Mouse (Mus musculus) lung, embryonic 15.5 days (tissue): ENCODE results near the gene Fam129c. TPM values are rescaled to one million over a fixed set of nuclear protein-coding genes. Genes with fewer than 3 reads are reported as not detected.

Experiments used
- ATAC-seq: fragments of 200-750 bp; cut with Nextera tagmentation; 2 replicates; pipeline ENCODE4 v1.8.0; 2017; ENCODE audit warnings: moderate number of reproducible peaks, borderline replicate concordance; ENCODE audit not compliant: low FRiP score, low TSS enrichment; ENCODE audit errors: extremely low read depth
- H3K27ac ChIP-seq: fragments of 300-500 bp; sonication (generic); 2 replicates; pipeline ENCODE4 v1.5.1; 2015; ENCODE audit warnings: moderate library complexity, mild to moderate bottlenecking, inconsistent platforms
- H3K27me3 ChIP-seq: fragments of 300-500 bp; sonication (generic); 2 replicates; pipeline ENCODE4 v1.6.1; 2015; ENCODE audit warnings: inconsistent platforms
- H3K36me3 ChIP-seq: fragments of 300-500 bp; sonication (generic); 2 replicates; pipeline ENCODE4 v1.6.1; 2015; ENCODE audit warnings: inconsistent platforms
- H3K4me1 ChIP-seq: fragments of 300-500 bp; sonication (generic); 2 replicates; pipeline ENCODE4 v1.6.1; 2015; ENCODE audit warnings: inconsistent platforms
- H3K4me2 ChIP-seq: fragments of 300-500 bp; sonication (generic); 2 replicates; pipeline ENCODE4 v1.6.1; 2015; ENCODE audit warnings: inconsistent platforms, mild to moderate bottlenecking, moderate library complexity
- H3K4me3 ChIP-seq: fragments of 300-500 bp; sonication (generic); 2 replicates; pipeline ENCODE4 v1.5.1; 2015; ENCODE audit warnings: mild to moderate bottlenecking, inconsistent platforms
- H3K9ac ChIP-seq: fragments of 300-500 bp; sonication (generic); 2 replicates; pipeline ENCODE4 v1.6.1; 2015; ENCODE audit warnings: inconsistent platforms
- H3K9me3 ChIP-seq: fragments of 300-500 bp; sonication (generic); 2 replicates; pipeline ENCODE4 v1.6.1; 2016; ENCODE audit warnings: inconsistent platforms
- WGBS: fragments of 180-500 bp; shearing (Covaris S2); methylation state at CpG from one replicate; pipeline ENCODE4 v1.1.7; 2015; 5-methylcytosine and 5-hydroxymethylcytosine counted together
- polyA plus RNA-seq: library from polyadenylated mRNA; unstranded; fragments of >200 nt; fragmentation: Nextera tagmentation; extraction: Ambion mirVana; gene quantifications from 2 replicates; pipeline ENCODE4 v1.2.1, GENCODE M21; 2015

Fam129c gene
- polyA plus RNA-seq, 1 experiment from 2014 or later = 3.1 TPM

DNA sequence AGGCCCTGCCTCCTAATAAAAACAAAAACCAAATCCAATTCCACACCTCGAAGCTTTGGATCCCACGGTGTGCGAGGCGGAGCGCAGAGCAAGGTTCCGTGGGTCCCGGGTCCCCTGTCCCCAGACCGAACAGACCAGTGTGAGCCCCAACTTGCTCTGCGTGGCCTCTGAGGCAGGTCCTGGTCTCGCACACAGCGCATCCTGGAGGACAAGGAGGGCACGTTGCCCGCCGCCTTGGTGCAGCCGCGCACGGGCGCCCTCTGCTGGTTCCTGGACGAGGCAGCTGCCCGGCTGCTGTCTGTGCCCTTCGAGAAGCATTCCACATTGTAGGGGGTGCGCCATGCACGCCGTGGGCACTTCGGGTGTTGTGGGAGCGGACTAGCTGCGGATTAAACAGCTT lies 1.6 kb upstream of the Fam129c start:
- Histone ChIP-seq H3K9me3 (no peaks in the 10 kb centered on the region), H3K27ac (no peak overlapping the region), H3K4me1 (peaks cover 28% of the 10 kb centered on the region), H3K4me3 (no peak overlapping the region), H3K4me2 (no peak overlapping the region), H3K27me3 (no peaks in the 10 kb centered on the region), H3K9ac (no peak overlapping the region), H3K36me3 (no peaks in the 10 kb centered on the region; the same call in 1 of the 2 replicates)
- 6% methylated on average over 27 of the region's 27 CpGs for WGBS
- ATAC-seq = no peak

DNA sequence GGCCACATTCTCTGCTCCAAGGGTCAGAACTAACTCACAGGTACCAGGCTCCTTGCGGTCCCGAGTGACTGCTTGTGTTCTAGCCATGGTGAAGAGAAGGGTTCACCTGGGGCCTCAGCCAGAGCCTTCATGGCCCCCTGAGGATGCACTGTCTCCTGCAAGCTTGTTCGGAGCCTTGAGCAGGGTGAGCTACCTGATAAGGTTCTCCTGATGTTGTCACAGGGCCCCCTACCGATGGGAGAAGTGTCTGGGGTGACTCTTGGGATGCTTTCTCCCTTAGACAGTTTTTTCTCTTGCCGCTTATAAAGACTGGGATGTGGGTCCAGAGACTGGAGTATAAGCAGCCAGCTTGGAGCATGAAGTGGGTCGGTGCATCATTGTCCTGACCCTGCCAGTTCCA lies 1.1 kb upstream of the Fam129c start:
- Histone ChIP-seq H3K36me3 (no peaks in the 10 kb centered on the region; the same call in 1 of the 2 replicates), H3K4me1 (peaks cover 22% of the 10 kb centered on the region), H3K27ac (no peak overlapping the region), H3K4me2 (no peak overlapping the region), H3K9me3 (no peaks in the 10 kb centered on the region), H3K4me3 (no peak overlapping the region), H3K9ac (no peak overlapping the region), H3K27me3 (peaks cover 2% of the 10 kb centered on the region; the same call in 1 of the 2 replicates)
- ATAC-seq = no peak
- WGBS = 52% methylated on average over 6 of the region's 6 CpGs

DNA sequence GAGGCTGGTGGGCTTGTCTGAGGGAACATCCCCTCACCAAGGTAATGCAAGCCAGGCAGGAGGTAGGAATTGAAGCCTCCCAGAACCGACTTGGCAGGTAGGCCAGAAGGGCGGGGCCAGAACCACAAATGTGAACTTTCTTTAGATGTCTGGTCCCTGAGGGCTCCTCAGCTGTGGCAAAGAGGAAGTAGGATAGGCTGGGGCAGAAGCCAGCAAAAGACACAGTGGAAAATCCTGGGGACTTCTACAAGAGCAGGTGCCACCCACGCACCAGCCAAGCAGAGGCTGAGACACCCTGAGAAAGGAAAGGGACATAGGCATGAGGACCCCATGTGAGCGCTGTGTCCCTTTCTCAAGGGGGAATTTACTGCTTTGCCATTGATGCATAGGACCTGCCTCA lies 650 bp upstream of the Fam129c start:
- no peak overlapping the region for H3K4me3 ChIP-seq
- H3K4me2 ChIP-seq = no peak overlapping the region
- peaks cover 6% of the 10 kb centered on the region for H3K27me3 ChIP-seq
- WGBS = 83% methylated on average over 4 of the region's 4 CpGs
- no peak for ATAC-seq
- H3K36me3 ChIP-seq = no peaks in the 10 kb centered on the region; the same call in 1 of the 2 replicates
- H3K4me1 ChIP-seq = peaks cover 22% of the 10 kb centered on the region
- no peak overlapping the region for H3K27ac ChIP-seq
- H3K9ac ChIP-seq = no peak overlapping the region
- no peaks in the 10 kb centered on the region for H3K9me3 ChIP-seq

DNA sequence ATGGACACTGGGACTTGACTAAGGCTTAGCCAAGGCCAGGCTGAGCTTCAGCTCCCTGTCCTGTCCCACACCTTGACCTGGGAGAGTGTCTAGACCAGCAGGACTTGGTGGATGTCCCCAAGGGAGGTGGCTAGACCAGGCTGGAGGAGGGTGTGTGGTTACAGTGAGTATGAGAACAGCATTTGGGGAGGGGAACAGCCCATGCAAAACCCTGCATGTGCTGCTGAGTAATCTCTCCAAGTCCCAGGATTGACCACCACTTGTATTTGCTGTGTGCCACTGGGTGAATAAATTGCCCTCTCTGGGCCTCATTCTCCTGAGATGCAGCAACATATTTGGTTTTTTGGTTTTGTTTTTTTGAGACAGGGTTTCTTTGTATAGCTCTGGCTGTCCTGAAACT lies 927 bp downstream of the Fam129c start:
- H3K4me2 ChIP-seq = no peak overlapping the region
- H3K27ac ChIP-seq = no peak overlapping the region
- H3K9ac ChIP-seq = no peak overlapping the region
- ATAC-seq = no peak
- peaks cover 28% of the 10 kb centered on the region for H3K4me1 ChIP-seq
- H3K27me3 ChIP-seq = peaks cover 17% of the 10 kb centered on the region
- H3K4me3 ChIP-seq = no peak overlapping the region
- no peaks in the 10 kb centered on the region for H3K9me3 ChIP-seq
- no peaks in the 10 kb centered on the region; the same call in 1 of the 2 replicates for H3K36me3 ChIP-seq

DNA sequence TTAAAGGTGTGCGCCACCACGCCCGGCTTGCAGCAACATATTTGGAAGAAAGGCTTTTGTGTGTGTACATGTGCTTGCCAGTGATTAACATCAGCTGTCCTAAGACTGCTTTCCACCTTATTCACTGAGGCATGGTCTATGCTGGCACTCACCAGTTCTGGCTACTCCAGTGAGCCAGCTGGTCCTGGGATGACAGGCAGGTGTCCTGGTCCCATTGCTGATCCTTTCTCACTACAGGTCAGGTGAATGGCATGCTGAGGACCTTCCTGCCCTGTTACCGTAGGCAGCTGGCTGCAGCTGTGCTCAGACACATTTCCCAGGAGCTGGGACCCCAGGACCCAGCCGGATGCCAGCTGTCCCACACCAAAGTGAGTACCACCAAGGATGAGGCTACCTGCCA lies 1.4 kb downstream of the Fam129c start:
- no peaks in the 10 kb centered on the region; the same call in 1 of the 2 replicates for H3K36me3 ChIP-seq
- H3K4me3 ChIP-seq = no peak overlapping the region
- no peak overlapping the region for H3K4me2 ChIP-seq
- WGBS = 87% methylated on average over 5 of the region's 5 CpGs
- no peak for ATAC-seq
- H3K4me1 ChIP-seq = peaks cover 27% of the 10 kb centered on the region
- H3K27ac ChIP-seq = no peak overlapping the region
- no peak overlapping the region for H3K9ac ChIP-seq
- H3K27me3 ChIP-seq = peaks cover 17% of the 10 kb centered on the region
- H3K9me3 ChIP-seq = no peaks in the 10 kb centered on the region

DNA sequence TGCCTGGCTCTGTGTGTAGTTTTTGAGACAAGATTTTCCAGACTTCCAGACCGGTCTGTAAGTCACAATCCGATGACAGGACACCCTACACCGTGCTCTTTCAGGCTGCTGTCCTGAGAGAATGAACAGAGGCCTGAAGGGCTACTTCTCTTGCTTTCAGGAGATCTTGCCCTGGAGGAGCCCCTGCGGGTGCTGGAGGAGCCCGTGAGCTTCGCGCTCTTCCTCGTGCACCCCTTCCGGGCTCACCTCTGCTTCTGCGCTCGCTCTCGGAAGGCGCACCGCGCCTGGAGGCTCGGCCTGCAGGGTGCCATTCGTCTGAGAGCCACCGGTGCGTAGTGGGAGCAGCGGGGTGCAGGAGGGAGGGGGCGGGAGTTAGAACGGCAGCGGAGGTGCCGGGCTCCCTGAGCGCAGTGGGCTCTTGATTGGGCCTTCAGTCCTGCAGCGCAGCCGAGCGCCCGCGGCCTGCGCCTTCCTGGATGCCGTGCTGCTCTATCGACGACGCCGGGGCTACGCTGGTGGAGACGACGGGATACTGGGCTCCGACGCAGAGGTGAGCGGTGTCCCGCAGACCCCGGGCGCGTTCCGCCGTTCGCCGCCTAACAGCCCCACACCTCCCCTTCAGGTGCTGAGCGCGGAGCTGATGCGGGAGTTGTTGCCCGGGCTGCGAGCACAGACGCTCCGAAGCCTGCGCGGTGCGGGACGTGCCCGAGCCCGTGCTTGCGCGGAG lies 4.7 kb downstream of the Fam129c start:
- Histone ChIP-seq H3K4me1 (peaks cover 16% of the 10 kb centered on the region), H3K4me3 (peak overlapping the region; percentile 37), H3K36me3 (no peaks in the 10 kb centered on the region), H3K9ac (no peak overlapping the region), H3K9me3 (no peaks in the 10 kb centered on the region), H3K27ac (no peak overlapping the region), H3K4me2 (peak overlapping the region; percentile 79), H3K27me3 (peaks cover 17% of the 10 kb centered on the region)
- WGBS = 3% methylated on average over 64 of the region's 65 CpGs
- peak; percentile 6; the same call in 1 of the 2 replicates for ATAC-seq

DNA sequence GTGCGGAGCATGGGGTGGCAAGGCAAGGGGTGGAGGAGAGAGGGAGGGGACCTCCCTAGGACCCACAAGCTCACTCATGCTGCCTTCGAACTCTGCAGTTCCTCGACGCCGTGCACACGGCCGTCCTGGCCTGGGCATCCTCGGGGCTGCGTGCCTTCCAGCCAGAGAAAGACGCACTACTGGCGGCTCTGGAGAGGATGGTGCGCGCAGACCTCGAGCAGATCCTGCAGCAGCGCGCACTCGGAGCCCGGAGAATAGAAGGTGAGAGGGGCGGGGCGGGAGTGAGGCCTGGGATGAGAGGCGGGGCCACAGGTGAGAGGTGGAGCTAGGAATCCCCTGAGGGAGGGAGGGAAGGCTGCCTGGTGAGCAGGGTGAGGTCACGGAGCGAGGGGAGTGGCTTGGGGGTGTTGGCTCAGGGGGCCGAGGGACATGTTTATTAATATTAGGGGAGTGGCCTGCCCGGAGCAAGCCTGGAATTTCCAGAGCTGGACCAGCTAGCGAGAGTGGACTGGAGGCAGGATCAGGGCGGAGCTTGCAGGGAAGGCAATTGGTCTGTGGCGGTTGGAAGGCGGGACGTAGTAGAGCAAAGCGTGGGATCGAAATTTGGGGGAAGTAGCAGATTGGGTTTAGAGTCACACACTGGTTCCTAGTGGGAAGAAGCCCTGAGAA lies 5.4 kb downstream of the Fam129c start:
- peak overlapping the region; percentile 79 for H3K4me2 ChIP-seq
- WGBS = 1% methylated on average over 32 of the region's 32 CpGs
- peaks cover 17% of the 10 kb centered on the region for H3K27me3 ChIP-seq
- peaks cover 16% of the 10 kb centered on the region for H3K4me1 ChIP-seq
- peak overlapping the region; percentile 37 for H3K4me3 ChIP-seq
- ATAC-seq = peak; percentile 87
- no peaks in the 10 kb centered on the region for H3K9me3 ChIP-seq
- H3K27ac ChIP-seq = no peak overlapping the region
- H3K9ac ChIP-seq = 0 out of 2 replicates have a peak overlapping the region, but pooled peaks have one; percentile 17
- H3K36me3 ChIP-seq = no peaks in the 10 kb centered on the region

DNA sequence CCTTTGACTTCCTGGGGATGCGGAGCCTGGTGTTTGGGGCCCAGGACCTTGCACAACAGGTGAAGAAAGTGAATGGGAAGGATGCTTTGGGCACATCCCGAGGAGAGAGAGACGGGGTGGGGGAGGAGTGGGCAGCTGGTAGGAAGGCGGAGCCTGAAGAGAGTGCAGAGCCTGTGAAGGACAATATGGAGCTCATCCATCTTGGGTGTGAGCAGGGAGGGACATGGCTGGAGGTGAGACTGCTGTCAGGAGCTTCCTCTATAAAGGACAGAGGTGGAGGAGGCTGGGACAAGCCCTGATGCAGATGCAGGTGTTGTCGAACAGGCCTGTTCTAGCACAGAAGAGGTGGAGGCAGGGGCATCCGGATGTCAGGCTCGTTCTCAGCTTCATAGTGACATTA lies 6.6 kb downstream of the Fam129c start:
- peaks cover 16% of the 10 kb centered on the region for H3K4me1 ChIP-seq
- no peaks in the 10 kb centered on the region for H3K9me3 ChIP-seq
- no peak overlapping the region for H3K27ac ChIP-seq
- ATAC-seq = no peak
- no peak overlapping the region for H3K9ac ChIP-seq
- H3K36me3 ChIP-seq = no peaks in the 10 kb centered on the region
- H3K27me3 ChIP-seq = peaks cover 17% of the 10 kb centered on the region
- H3K4me3 ChIP-seq = no peak overlapping the region
- 52% methylated on average over 7 of the region's 7 CpGs for WGBS
- no peak overlapping the region for H3K4me2 ChIP-seq

DNA sequence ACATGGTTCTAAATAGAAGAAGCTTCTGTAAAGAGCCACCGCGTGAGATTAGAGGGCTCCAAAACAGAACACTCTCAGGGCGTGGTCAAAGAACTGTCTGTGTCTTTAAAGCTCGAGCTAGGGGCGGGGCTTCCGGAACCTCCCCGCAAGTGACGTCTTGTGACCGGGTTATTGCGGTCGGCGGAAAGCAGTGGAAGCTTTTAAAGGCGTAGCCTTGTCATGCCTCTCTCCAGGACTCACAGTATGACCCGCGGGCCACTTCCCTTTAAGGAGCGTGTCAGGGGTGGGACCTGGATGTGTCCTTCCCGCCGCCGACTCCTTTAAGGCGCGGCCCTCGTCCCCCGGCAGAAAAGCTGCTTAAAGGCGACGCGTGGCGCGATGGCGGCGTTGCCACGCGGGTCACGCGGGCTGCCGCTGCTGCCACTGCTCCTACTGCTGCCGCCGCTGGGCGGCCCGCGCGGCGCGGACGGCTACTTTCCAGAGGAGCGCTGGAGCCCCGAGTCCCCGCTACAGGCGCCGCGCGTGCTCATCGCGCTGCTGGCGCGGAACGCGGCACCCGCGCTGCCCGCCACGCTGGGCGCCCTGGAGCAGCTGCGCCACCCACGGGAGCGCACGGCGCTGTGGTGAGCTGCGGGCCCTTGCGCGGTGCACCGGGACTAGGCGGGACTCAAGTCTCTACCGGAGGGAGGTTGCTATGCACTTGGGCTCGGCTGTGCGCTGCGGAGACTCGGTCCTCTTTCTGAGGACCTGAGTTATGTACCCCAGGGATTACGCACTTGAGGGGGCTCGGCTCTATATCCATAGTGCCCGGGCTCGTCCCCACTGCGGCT lies 13.6 kb downstream of the Fam129c start, which contains the start of gene Colgalt1:
Gene Colgalt1 (plus strand): TSS at position 177 of the 830 bp plus-strand sequence.
- Histone ChIP-seq H3K27me3 (no peaks in the 10 kb centered on the region), H3K9me3 (no peaks in the 10 kb centered on the region), H3K36me3 (peaks cover 14% of the 10 kb centered on the region), H3K27ac (peak within 1 kb of the TSS; percentile 86), H3K4me2 (peak within 1 kb of the TSS; percentile 78), H3K9ac (peak within 1 kb of the TSS; percentile 63), H3K4me3 (peak within 1 kb of the TSS; percentile 61), H3K4me1 (peaks cover 21% of the 10 kb centered on the region)
- peak; percentile 99 for ATAC-seq
- WGBS = under 1% methylated on average over 69 of the region's 82 CpGs

DNA sequence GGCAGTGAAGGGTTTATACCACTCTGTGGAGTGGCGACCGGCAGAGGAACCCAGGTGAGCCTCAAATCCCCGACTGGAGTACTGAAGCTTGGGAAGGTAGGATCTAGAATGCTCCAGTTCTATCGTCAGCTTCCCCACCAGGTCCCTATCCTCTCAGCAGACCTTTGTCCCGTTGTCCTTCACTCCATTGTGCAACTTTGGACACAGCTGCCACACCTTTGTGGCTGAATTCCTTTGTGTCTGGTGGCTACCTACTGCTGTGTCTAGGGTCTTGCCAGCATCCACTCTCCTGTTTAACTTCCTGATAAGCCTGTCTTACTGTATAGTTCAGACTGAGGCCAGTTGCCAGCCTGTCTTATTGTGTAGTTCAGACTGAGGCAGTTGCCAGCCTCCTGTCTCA lies 14.7 kb downstream of the Fam129c start:
- ATAC-seq = no peak
- Histone ChIP-seq H3K27ac (no peak overlapping the region), H3K36me3 (peaks cover 23% of the 10 kb centered on the region), H3K27me3 (no peaks in the 10 kb centered on the region), H3K9me3 (no peaks in the 10 kb centered on the region), H3K4me3 (peak overlapping the region; percentile 61), H3K4me2 (peak overlapping the region; percentile 78), H3K4me1 (peaks cover 21% of the 10 kb centered on the region), H3K9ac (peak overlapping the region; percentile 63)
- 20% methylated on average over 5 of the region's 5 CpGs for WGBS

DNA sequence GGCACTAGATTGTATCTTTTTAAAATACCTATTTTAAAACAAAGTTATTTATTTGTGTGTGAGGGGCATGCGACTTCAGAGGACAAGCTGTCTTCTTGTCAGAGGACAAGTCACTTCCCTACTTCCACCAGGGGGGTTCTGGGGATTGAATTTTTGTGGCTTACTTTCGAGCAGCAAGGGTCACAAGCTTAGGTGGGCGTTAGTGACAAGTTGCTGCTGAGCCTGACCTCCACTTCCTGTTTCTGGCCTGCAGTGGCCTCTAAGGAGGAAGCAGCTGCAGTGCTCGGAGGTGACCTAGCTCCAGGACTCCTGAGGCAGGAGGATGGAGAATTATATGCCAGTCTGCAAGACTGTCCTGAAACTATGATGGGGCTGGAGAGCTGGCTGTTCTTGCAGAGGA lies 16.0 kb downstream of the Fam129c start:
- H3K27ac ChIP-seq = no peak overlapping the region
- H3K27me3 ChIP-seq = no peaks in the 10 kb centered on the region
- no peak overlapping the region for H3K4me2 ChIP-seq
- H3K4me1 ChIP-seq = peaks cover 21% of the 10 kb centered on the region
- 32% methylated on average over 4 of the region's 4 CpGs for WGBS
- H3K36me3 ChIP-seq = peaks cover 36% of the 10 kb centered on the region
- ATAC-seq = no peak
- no peak overlapping the region for H3K9ac ChIP-seq
- no peaks in the 10 kb centered on the region for H3K9me3 ChIP-seq
- H3K4me3 ChIP-seq = no peak overlapping the region
